Mouse (Mus musculus): Measurements from ENCODE around the gene Jmjd8.
A peak's percentile ranks its signal among the peaks of the same experiment; 100 is the strongest.

Gene Jmjd8

DNA sequence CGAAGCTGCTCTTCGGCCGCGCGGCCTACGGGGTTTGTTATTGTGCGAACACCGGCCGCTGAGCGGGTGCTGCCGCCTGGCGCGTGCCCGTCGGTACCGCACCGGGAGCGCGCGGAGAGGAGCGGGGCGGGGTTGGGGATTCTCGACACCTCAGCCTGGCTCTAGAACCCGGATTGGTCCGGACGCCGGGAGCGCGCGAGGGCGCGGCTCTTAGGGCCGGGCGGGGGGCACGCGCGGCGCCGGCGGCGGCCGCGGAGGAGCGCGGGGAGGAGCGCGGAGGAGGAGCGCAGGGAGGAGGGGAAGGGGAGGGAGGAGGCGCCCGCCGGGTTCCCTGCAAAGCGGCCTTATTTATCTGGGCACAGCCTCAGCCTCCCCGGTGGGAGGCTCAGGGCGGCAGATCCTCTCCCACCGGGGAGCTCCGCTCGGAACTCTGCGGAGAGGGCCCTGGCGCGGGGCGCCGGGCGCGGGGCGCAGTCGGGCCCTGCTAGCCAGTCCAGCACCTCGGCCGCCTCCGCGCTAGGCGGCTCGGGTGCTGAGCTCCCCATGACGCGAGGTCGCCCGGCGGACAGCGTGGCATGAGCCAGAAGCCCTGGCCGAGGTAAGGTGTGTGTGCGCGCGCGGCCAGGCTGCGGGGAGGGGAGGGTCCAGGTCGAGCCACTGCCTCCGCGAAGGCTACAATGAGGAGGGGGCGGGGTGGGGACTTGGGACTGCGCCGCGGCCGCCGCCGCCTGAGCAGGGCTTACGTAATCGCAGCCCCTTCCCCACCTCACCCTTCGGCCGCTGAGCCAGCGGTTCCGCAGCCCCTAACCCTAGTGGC, 19.7 kb upstream of the Jmjd8 start, which contains the start of gene Fbxl16:
Fbxl16 (plus strand) TSS at position 297 of the 817 bp plus-strand sequence.
- peak; percentile 95 for DNase-seq

DNA sequence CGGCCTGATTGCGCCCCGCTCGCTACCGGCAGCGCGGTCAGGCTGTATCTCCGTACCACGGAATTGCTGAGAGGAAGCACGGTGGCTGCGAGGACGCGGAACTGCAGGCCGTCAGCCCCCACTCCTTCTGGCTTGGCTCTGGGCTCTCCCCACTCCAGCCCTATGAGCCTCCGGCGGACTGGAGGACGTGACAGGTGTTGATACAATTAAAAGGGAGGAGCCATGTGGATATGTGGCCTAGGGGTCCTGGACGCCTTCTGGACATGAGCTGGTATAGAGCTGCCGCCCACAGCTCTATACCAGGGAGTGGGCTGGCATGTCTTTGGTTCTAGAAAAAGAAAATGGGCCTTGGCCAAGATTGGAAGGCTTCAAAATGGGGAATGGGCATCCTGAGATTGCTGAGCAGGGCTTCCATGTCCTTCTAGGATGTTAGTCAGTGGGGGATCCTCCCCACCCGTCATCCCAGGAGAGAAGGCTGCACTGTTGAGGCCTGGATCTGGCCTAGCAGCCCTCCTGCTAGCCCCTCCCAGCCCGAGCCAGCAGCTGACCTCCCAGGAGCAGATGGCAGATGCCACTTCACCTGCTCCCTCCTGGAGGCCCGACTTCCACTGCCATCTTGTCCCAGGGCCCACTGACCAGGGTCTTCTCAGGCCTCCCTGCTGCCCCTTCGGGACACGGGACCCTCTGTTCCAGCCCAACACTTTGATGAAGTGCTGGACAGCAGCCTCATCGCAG, 18.9 kb upstream of the Jmjd8 start:
- no peak for DNase-seq

DNA sequence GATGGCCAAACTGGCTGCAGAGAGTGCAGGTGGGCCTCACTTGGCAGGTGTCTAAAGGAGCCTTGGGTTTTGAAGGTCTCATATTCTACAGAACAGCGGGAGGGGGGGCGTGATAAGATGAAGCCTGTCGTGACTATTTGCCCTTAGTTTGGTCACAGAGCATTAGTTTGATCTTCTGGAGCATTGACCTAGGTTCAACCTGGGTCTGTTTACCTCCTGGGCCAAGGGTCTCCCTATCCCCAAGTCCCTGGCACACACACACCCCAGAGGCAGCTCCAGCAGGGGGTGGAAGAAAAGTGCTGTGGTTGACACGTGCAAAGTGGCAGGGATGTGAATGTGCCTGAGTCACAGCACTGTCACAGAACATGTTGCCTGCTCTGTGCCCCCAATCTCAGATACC, 17.8 kb upstream of the Jmjd8 start:
- DNase-seq: no peak

DNA sequence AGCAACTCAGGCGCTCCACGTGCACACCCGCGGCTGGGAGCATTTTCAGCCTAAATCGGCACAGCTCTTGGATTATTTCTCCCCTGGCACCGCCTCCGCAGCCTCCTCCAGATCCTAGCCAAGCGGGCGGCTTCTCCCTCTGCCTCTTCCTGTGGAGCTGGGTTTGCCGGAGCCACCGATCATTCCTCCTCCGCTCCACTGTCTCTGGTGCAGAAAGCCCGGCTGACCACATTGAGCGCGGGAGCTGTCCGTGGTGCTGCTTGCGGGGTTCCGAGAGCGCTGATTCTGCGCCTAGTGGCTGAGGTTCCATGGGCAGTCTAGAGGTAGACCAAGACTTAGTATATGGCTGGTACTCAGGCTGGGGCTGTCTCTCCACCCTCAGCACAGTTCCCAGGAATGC, 15.2 kb upstream of the Jmjd8 start:
- peak; percentile 93 for DNase-seq

DNA sequence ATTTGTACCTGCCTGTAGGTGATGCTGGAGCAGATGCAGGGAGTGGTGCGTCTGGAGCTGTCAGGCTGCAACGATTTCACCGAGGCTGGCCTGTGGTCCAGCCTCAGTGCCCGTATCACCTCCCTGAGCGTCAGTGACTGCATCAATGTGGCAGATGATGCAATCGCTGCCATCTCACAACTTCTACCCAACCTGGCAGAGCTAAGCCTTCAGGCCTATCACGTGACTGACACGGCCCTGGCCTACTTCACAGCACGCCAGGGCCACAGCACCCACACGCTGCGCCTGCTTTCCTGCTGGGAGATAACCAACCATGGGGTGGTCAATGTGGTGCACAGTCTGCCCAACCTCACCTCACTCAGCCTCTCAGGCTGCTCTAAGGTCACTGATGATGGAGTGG, 11.0 kb upstream of the Jmjd8 start:
- no peak for DNase-seq

DNA sequence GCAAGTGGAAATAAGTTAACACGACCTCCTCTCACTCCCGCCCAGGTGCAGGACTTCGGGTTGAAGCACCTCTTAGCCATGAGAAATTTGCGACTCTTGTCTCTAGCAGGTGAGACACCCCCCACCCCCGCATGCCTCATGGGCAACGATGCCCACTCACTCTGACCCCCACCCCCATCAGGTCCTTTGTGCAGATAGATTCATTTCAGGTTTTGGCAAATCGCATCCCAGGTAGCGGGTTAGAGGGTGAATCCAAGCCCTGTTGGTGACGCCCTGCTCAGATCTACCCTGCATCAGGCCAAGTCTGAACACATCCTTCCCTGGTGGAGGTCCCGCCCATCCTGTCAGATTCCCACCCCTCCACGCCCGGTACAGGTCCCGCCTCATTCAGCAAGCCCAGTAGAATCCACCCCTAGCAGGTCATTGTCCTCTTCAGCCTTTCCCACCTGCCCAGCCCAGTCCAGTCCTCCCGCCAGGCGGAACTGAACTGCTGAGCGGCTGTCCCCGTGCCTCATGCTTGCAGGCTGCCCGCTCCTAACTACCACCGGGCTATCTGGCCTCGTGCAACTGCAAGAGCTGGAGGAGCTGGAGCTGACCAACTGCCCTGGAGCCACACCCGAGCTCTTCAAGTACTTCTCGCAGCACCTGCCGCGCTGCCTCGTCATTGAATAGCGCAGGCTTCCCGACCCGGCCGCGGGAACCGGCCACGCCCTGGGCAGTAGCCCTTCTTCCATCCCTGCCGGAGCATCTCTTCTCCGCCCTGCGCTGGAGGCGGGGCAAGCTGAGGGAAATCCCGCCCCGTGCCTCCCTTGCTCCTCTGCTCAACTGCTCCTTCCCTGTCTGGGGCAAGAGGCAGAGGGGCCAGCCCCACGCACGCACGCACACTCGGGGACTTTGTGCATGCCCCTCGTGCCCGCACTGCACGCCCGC, 9.6 kb upstream of the Jmjd8 start:
- DNase-seq: no peak

DNA sequence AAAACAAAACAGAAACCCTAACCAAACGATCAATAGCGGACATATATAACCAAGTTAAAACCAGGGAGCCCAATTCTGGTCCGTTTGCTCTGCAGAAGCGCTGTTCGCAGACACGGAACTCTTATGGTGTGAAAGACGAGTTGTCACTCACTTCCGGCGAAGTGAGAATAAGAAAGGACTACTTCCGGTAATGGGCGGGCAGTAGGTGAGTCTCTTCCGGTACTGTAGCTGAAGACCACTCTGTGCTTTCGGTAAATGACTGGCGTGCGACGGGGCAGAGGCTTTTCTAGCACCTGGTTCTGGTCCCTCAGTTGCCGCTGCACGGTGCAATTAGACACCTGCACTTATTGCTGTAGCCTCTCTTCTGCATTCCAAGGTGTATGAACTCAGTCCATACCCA, 5.2 kb upstream of the Jmjd8 start, which contains the start of gene Wdr24:
Wdr24 (plus strand) TSS at position 176 of the 400 bp plus-strand sequence.
- peak; percentile 85 for DNase-seq

DNA sequence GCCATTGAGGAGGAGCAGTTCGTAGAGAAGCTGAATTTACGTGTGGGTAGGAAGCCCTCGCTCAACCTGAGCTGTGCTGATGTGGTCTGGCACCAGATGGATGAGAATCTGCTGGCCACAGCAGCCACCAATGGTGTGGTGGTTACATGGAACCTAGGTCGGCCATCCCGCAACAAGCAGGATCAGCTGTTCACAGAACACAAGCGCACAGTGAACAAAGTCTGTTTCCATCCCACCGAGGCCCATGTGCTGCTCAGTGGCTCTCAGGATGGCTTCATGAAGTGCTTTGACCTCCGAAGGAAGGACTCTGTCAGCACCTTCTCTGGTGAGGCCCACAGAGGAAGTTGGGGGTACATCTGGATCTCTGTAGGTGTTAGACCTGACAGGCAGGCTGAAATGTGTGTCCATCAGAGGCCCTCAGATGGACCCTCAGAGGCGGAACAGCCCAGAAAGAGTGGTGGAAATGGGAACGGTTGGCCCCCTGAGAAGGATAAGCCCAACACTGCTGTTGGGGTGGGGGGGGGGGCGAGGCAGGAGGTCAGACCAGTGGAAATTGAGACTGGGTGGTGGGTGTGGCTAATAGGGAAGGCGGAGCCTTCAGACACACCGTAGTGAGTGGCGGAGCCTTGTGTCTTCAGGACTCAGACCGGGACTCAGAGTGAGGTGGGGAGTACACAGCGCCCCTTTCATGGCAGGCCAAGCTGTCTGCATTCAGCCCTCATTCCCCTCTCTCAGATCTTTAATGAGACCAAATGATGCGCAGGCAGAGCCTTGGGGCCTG, 4.1 kb upstream of the Jmjd8 start:
- no peak for DNase-seq

DNA sequence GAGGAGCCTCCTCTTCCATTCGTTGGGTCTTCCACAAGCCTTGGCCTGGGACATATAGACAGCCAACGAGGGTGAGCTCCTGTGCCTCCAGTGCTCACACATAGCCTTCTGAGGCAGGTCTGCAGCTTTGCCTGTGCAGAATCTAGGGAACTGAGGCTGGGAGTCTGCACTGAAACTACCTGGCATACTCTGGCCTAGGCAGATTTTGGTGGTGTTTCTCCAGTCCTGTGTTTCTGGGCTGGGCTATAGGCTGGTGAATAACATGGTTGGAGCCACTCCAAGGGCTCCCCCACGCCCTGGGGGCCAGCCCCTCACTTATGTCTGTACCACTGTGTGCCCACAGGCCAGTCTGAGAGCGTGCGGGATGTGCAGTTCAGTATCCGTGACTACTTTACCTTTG, 3.4 kb upstream of the Jmjd8 start:
- DNase-seq: no peak

DNA sequence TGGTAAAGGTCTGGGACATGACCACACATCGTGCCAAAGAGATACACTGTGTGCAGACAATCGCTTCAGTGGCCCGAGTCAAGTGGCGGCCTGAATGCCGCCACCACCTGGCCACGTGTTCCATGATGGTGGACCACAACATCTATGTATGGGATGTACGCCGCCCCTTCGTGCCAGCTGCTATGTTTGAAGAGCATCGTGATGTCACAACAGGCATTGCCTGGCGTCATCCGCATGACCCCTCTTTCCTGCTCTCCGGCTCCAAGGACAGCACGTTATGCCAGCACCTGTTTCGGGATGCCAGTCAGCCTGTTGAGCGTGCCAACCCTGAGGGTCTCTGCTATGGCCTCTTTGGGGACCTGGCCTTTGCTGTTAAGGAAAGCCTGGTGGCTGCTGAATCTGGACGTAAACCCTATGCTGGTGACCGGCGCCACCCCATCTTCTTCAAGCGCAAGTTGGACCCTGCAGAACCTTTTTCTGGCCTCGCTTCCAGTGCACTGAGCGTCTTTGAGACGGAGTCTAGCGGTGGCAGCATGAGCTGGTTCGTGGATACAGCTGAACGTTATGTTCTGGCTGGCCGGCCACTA, 2.6 kb upstream of the Jmjd8 start:
- DNase-seq: no peak

DNA sequence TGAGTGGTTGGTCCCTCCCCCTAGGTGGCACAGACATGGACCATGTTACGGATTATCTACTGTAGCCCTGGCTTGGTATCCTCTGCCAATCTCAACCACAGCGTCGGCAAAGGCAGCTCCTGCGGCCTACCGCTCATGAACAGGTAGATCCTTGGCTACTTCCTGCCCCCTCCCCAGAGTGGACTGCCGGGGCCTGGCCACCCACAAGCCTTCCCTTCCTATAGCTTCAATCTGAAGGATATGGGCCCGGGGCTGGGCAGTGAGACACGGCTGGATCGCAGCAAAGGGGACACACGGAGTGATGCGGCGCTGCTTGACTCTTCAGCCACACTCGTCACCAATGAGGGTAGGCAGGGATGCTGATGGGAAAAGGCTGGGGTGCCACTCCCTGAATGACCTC, 1.7 kb upstream of the Jmjd8 start:
- no peak for DNase-seq

DNA sequence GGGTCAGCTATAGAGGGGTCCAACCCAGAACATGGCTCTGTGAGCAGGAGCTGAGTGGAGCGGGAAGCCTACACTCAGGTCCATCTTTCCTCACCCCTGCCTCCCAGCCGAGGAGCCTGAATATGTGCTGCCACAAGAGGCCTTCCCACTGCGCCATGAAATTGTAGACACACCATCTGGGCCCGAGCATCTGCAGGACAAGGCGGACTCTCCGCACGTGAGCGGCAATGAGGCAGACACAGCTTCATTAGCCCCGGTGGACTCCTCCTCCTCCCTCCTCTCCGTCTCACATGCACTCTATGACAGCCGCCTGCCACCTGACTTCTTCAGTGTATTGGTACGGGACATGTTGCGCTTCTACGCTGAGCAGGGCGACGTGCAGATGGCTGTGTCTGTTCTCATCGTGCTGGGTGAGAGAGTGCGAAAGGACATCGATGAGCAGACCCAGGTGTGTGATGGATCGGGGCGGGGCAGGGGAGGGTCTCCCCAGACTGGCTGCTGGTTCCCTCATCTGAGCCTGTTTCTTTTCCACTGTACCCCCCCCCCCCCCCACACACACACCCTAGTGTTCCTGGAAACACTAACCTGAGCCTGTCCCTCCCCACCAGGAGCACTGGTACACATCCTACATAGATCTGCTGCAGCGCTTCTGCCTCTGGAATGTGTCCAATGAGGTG, 983 bp upstream of the Jmjd8 start:
- no peak for DNase-seq

DNA sequence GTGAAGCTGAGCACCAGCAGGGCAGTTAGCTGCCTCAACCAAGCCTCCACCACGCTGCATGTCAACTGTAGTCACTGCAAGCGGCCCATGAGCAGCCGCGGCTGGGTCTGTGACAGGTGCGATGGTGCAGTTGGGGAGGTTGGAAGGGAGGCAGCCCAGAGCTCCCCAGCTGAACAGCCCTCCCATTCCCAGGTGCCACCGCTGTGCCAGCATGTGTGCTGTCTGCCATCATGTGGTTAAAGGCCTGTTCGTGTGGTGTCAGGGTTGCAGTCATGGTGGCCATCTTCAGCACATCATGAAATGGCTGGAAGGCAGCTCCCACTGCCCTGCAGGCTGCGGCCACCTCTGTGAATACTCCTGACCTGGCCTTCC, 458 bp upstream of the Jmjd8 start:
- DNase-seq: no peak

DNA sequence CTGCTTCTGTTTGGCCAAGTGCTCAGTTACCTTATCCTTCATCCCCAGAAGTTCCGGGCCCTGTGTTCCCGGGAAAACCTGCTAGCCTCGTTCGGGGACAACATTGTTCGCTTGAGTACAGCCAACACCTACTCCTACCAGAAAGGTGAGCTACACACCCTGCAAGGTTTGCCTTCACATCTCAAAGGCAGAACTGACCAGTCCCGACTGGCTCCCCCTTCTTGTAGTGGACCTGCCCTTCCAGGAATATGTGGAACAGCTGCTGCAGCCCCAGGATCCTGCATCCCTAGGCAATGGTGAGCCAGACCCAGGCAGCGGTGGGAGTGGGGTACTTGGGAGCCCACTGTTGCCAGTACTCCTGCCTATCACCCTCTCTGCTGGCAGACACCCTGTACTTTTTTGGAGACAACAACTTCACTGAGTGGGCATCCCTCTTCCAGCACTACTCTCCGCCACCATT, 921 bp downstream of the Jmjd8 start:
- DNase-seq: no peak

DNA sequence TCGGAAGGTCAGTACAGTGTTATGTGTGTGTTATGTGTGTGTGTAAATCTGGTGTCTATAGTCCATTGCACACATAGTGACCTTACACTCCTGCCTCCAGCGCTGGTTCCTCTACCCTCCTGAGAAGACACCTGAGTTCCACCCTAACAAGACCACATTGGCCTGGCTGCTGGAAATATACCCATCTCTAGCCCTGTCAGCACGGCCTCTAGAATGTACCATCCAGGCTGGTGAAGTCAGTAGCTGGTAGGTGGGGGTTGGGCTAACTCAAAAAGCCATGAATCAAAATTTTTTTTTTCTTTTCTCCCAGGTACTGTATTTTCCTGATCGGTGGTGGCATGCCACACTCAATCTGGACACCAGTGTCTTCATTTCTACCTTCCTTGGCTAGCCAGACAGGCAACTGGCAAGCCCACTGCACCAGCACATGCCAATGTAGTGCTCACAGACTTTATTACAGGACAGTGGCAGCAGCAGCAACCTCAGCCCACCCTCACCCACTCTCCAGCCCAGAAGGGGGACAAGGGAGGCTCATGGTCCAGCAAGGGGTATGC, 1.6 kb downstream of the Jmjd8 start:
- no peak for DNase-seq

DNA sequence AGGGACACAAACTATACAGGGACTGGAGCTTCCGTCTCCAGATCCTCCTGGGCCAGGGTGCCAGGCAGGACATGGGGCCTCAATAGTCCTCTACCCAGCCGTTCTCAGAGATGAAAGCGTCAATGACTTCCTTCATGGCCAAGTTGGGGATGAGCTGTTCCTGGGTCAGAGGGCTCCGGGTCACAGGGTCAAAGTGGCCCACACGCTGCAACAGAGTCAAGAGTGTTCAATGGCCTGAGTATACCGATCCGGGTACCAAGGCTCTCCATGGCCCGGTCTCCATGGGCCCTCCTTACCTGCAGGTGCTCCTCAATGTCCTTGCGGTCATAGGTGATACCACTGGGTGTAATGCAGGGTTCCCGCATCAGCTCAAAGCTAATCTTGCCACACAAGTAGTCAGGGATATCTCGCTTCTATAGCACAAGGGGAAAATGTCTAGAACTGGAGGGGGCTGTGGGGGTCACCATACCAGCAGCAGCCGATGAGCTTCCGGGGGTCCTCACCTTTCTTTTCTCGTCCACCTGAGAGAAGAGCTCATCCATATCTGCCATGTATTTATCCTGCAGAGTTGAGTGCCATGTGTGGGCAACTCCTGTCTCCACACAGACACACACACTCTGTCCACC, 2.3 kb downstream of the Jmjd8 start:
- DNase-seq: no peak

DNA sequence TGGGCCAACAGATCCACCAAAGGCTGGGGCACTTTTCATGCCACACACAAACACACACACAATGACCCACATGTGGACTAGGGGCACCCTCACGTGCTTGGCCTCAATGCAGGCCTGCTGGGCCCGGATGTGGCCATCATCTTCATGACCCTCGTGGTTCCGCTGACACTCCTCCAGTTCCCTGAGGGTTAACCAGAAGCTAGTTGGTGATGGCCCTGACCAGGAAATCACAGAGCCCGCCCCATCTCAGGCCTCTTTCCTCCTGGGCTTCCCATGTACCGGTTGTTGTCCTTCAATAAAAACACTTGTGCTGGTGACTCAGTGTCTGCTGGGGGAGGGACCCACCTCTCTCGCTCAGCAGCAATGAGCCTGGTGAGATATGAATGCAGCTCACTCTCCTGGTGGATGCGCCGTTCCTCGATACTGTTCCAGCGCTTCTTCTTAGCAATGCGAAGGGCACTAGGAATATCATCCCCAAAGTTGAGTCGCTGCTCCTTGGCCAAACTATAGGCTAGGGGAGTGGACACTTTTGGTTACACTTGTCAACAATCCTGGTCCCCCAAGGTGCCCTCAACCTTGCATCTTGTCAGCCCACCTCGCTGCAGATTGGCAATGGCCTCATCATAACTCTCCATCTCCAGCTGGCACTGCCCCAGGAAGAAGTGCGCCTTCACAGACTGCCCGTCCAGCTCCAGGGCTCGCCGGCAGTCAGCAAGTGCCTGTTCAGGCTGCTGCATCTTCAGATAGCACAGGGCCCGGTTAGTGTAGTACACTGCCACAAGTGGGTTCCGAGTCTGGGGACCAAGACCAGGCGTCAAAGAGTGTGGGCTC, 3.0 kb downstream of the Jmjd8 start:
- no peak for DNase-seq

DNA sequence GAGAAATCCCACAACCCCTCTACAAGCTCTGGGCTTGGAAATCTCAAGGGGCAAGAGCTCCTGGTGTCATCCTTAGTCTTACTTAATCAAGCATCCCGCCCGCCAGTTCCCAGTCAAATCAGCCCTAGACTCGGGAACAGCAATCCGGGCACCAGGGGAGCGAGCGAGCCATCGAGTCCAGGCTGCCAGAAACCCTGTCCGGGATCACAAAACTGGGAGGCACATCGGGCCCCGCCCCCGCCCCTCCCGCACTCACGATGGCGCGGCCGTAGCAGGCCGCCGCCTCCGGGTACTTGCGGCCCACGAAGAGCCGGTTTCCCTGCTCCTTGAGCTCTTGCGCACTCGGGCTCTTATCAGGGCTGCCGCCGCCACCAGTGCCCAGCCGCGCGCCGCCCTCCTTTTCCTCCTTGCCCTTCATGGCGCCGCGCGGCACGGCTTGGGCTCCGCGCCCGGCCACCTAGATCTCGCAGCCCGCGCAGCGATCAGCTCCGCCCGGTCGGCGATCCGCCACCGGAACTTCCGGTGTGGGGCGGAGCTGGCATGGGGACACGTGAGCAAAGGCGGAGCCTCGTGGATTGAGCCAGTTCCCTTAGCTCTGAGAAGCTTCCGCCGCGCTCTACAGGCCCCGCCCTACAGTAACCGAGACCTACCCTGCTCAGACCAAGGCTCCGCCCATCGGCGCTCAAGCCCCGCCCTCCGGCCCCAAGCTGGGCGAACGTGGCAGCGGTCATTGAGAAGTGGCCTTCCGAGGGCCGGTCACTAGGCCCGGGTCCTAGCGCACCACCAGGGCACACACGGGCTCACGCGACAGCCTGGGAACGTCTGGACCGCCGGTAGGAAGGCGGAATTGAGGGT, 4.0 kb downstream of the Jmjd8 start:
- DNase-seq: peak; percentile 99

DNA sequence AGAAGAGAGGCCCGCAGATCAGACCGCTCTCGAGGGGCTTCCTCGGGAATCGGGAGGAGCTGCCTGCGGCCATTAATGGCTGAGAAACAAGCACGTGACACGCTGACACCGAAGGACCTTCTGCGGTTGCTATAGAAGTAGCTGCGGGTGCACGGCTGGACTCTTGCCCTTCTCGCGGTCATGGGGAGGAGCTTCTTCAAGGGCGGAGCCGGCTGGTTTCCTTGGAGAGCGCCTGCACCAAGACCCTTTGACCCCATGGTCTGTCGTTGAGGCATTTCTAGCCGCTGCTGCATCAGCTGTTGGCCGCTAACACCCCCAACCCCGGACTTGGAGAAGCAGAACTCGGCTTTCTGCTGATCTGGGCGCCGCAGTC, 4.6 kb downstream of the Jmjd8 start, which contains the start of gene Stub1:
Stub1 (minus strand) TSS at position 114 of the 373 bp plus-strand sequence.
- DNase-seq: peak; percentile 85

Data from right cerebral cortex, adult 18-20 months (tissue).